Mouse (Mus musculus) mouse trophoblast stem cell (cell line): ENCODE data around the gene Il15ra.

Experiments used
- in situ Hi-C, 2 experiments: fragments of 300-500 bp; cut with MseI, MboI; formaldehyde crosslinking; loops; 2 replicates in 1 of 2; 3 replicates in 1 of 2; pipeline ENCODE4 v1.15.1; 2025

Il15ra gene

GRCm38 (mm10) chr2:11777091-11778068 is 72.3 kb downstream of the Il15ra start, which contains the start of the genes Fbh1 and Ankrd16:
Gene Fbh1, minus strand, starts transcription at chr2:11777582.
Gene Ankrd16, plus strand, starts transcription at chr2:11777876.
- in situ Hi-C loops: no loop called here

- in situ Hi-C loops: no loop called here
Observed at GRCm38 (mm10) chr2:11778087-11778823, 73.2 kb downstream of the Il15ra start.
